ENCODE assay signal across 24 mouse cellular contexts in genomic region chr1:91019346-91019745, GRCm38 (mm10). TPM values are rescaled to one million over a fixed set of nuclear protein-coding genes. Genes with fewer than 3 reads are reported as not detected.
"Had no signal": no experiment of that assay in that cellular context is flagged by ENCODE, and none has a peak within 500 bp of the region (broad histone marks: within the 10 kb centered on the region; RNA-seq: fewer than 3 reads in every experiment).

No protein-coding gene starts in this region.

- H3K27me3 ChIP-seq: limb, embryonic 13.5 days; megakaryocyte, embryonic 14.5 days; neural tube, embryonic 12.5 days; neural tube, embryonic 15.5 days had no signal

- H3K9me3 ChIP-seq: limb, embryonic 10.5 days; limb, embryonic 13.5 days; neural tube, embryonic 12.5 days; neural tube, embryonic 15.5 days had no signal

- ATAC-seq: liver, postnatal 0 days; lung, postnatal 0 days had no signal

- H3K27ac ChIP-seq: layer of hippocampus, adult 2 months; limb, embryonic 10.5 days; limb, embryonic 13.5 days; liver, embryonic 14.5 days; neural tube, embryonic 12.5 days; neural tube, embryonic 15.5 days; stomach, postnatal 0 days had no signal

- DNase-seq: kidney, adult 9 months; kidney, postnatal 25 days; layer of hippocampus, adult 9-11 months; liver, postnatal 0 days; lung, embryonic 14.5 days; midbrain, embryonic 14.5 days; right cerebral cortex, adult 18-20 months; right cerebral cortex, postnatal 14 days; right cerebral cortex, postnatal 4 days; thymus, adult 2 months; thymus, postnatal 14 days; thymus, postnatal 4 days had no signal

- H3K9ac ChIP-seq: limb, embryonic 13.5 days; liver, embryonic 14.5 days; liver, postnatal 0 days; lung, embryonic 14.5 days; neural tube, embryonic 12.5 days; neural tube, embryonic 15.5 days had no signal

- H3K4me3 ChIP-seq: layer of hippocampus, adult 2 months; limb, embryonic 10.5 days; limb, embryonic 13.5 days; megakaryocyte, embryonic 14.5 days; neural tube, embryonic 12.5 days; neural tube, embryonic 15.5 days had no signal

- H3K36me3 ChIP-seq: neural tube, embryonic 12.5 days; neural tube, embryonic 15.5 days had no signal

- H3K4me2 ChIP-seq: limb, embryonic 13.5 days; lung, embryonic 14.5 days; midbrain, embryonic 11.5 days; neural tube, embryonic 12.5 days; neural tube, embryonic 15.5 days had no signal

RNA-seq across cellular contexts. Expression of gene Rab17, which starts 49.9 kb away (rescaled TPM):
- total RNA-seq: layer of hippocampus, adult 2 months; layer of hippocampus, postnatal 25 days; left cerebral cortex, adult 18-20 months had no signal
- polyA plus RNA-seq: midbrain, embryonic 11.5 days; midbrain, embryonic 14.5 days; neural tube, embryonic 12.5 days; neural tube, embryonic 15.5 days had no signal
